27 mouse cellular contexts compared by ENCODE assay signal in genomic region chr5:118160691-118161090, GRCm38 (mm10). TPM values are rescaled to one million over a fixed set of nuclear protein-coding genes. Genes with fewer than 3 reads are reported as not detected.
DNase-seq lines count a peak whose midpoint lies in the region; ATAC-seq and TF ChIP-seq lines count a peak whose summit lies in the region.
"Had no signal": no experiment of that assay in that cellular context is flagged by ENCODE, and none has a peak within 500 bp of the region (broad histone marks: within the 10 kb centered on the region; RNA-seq: fewer than 3 reads in every experiment).

No protein-coding gene starts in this region.

- H3K27ac ChIP-seq in hindbrain, embryonic 13.5 days, result no peak overlapping the region
- H3K27ac ChIP-seq: embryonic facial prominence, embryonic 12.5 days; embryonic facial prominence, embryonic 15.5 days; gastrocnemius, adult 2 months; heart, embryonic 15.5 days; hindbrain, embryonic 15.5 days had no signal

- peak; percentile 37 for DNase-seq in lung, postnatal 25 days (ENCODE audit: low spot score)
- DNase-seq in lung, adult 2 months, result no peak
- DNase-seq in 416B (ENCODE audit: low read depth) (peak; percentile 73), ES-CJ7 (ENCODE audit: low read depth, low spot score) (peak; percentile 81), ZHBTc4 (ENCODE audit: low read depth, low spot score) (peak; percentile 66), adipocyte (ENCODE audit: low spot score) (no peak)
- DNase-seq in thymus, postnatal 4 days, result no peak
- DNase-seq: adrenal gland, postnatal 14 days; B cell, adult 2 months; cerebellum, adult 11 months; cerebellum, adult 2 months; cerebellum, adult 9-11 months; cerebellum, postnatal 25 days; forebrain, postnatal 0 days; gastrocnemius, adult 2 months; gastrocnemius, postnatal 14 days; heart, adult 11 months; heart, postnatal 14 days; heart, postnatal 4 days had no signal

- H3K4me2 ChIP-seq in hindbrain, embryonic 13.5 days, result no peak overlapping the region
- H3K4me2 ChIP-seq: embryonic facial prominence, embryonic 12.5 days; embryonic facial prominence, embryonic 15.5 days; heart, embryonic 12.5 days; heart, embryonic 15.5 days; hindbrain, embryonic 15.5 days had no signal

- no peaks in the 10 kb centered on the region for H3K36me3 ChIP-seq in hindbrain, embryonic 13.5 days
- H3K36me3 ChIP-seq: embryonic facial prominence, embryonic 12.5 days; embryonic facial prominence, embryonic 15.5 days; heart, embryonic 12.5 days; heart, embryonic 15.5 days; hindbrain, embryonic 15.5 days had no signal

- WGBS in lung, adult 2 months, result 13% methylated on average over 4 of the region's 4 CpGs
- 47% methylated on average over 4 of the region's 4 CpGs for WGBS in hindbrain, embryonic 13.5 days

- no peak for ATAC-seq in hindbrain, embryonic 13.5 days (ENCODE audit: low FRiP score)
- ATAC-seq: activated CD4-positive, CD25-positive, alpha-beta regulatory T cell, adult 4 months; forebrain, embryonic 14.5 days; forebrain, postnatal 0 days had no signal

- H3K27me3 ChIP-seq in hindbrain, embryonic 13.5 days, result peaks cover 52% of the 10 kb centered on the region

- no peaks in the 10 kb centered on the region; the same call in 1 of the 2 replicates for H3K4me1 ChIP-seq in lung, adult 2 months (ENCODE audit: control insufficient read depth, insufficient read depth, low read length)
- no peaks in the 10 kb centered on the region for H3K4me1 ChIP-seq in hindbrain, embryonic 13.5 days (replicated peaks)
- H3K4me1 ChIP-seq: embryonic facial prominence, embryonic 12.5 days; embryonic facial prominence, embryonic 15.5 days; hindbrain, embryonic 15.5 days had no signal

- no peak overlapping the region for H3K9ac ChIP-seq in hindbrain, embryonic 13.5 days
- H3K9ac ChIP-seq: embryonic facial prominence, embryonic 12.5 days; embryonic facial prominence, embryonic 15.5 days; forebrain, postnatal 0 days; heart, embryonic 12.5 days; heart, embryonic 15.5 days; hindbrain, embryonic 15.5 days had no signal

- H3K9me3 ChIP-seq in hindbrain, embryonic 13.5 days, result no peaks in the 10 kb centered on the region
- H3K9me3 ChIP-seq: embryonic facial prominence, embryonic 12.5 days; embryonic facial prominence, embryonic 15.5 days; heart, embryonic 12.5 days; heart, embryonic 15.5 days; hindbrain, embryonic 15.5 days had no signal

- TF ChIP-seq CTCF in lung, adult 2 months (IDR thresholded peaks at IDR 0.05; ENCODE audit: insufficient read depth, low read length), result no peak

- TF ChIP-seq POLR2A in lung, adult 2 months (IDR thresholded peaks at IDR 0.05; ENCODE audit: borderline replicate concordance, extremely low read depth, low read depth, low read length), result no peak

- no peak overlapping the region for H3K4me3 ChIP-seq in lung, adult 2 months (replicated peaks; ENCODE audit: extremely low read depth, low read depth, low read length)
- no peak overlapping the region for H3K4me3 ChIP-seq in hindbrain, embryonic 13.5 days
- H3K4me3 ChIP-seq: embryonic facial prominence, embryonic 12.5 days; embryonic facial prominence, embryonic 15.5 days; gastrocnemius, adult 2 months; heart, embryonic 12.5 days; heart, embryonic 15.5 days; hindbrain, embryonic 15.5 days had no signal

RNA-seq across cellular contexts. Expression of gene Hrk, which starts 3.8 kb away (rescaled TPM):
- polyA plus RNA-seq in lung, adult 2 months (2012; rRNA removed), result 0.50 TPM in 1 of 2 replicates, not detected in the other
- 2.3 and 2.6 TPM in 2 replicates for polyA plus RNA-seq in hindbrain, embryonic 13.5 days (2015; fragmentation: Nextera tagmentation; extraction: Ambion mirVana)

RNA-seq across cellular contexts. Expression of gene Fbxw8, which starts 5.4 kb away (rescaled TPM):
- 72.7 and 79.1 TPM in 2 replicates for polyA plus RNA-seq in lung, adult 2 months (2012; rRNA removed)
- 22.8 and 23.7 TPM in 2 replicates for polyA plus RNA-seq in hindbrain, embryonic 13.5 days (2015; fragmentation: Nextera tagmentation; extraction: Ambion mirVana)

Comparison
In these comparisons a context has a peak if more than half of its experiments do, and no peak if none do; other contexts are left out.
1. DNase-seq: peak in lung, postnatal 25 days (single experiment), 416B (single experiment), ES-CJ7 (single experiment) and ZHBTc4 (single experiment); none in lung, adult 2 months (single experiment), adipocyte (single experiment) and thymus, postnatal 4 days (single experiment).